Mouse (Mus musculus) kidney, adult 2 months (tissue): Measurements from ENCODE around the gene Fig4.

Experiments used
- CTCF ChIP-seq: fragments of 200-500 bp; conservative IDR thresholded peaks from 2 replicates; pipeline ENCODE4 v1.5.1; 2011; ENCODE audit warnings: low read depth, mild to moderate bottlenecking, control low read depth, low read length, moderate library complexity, mixed read lengths; ENCODE audit not compliant: insufficient read depth, insufficient read length
- POLR2A ChIP-seq: fragments of 200-500 bp; IDR thresholded peaks from one replicate; pipeline ENCODE4 v1.6.1; 2011; ENCODE audit warnings: low read depth, low read length, control low read depth

DNA sequence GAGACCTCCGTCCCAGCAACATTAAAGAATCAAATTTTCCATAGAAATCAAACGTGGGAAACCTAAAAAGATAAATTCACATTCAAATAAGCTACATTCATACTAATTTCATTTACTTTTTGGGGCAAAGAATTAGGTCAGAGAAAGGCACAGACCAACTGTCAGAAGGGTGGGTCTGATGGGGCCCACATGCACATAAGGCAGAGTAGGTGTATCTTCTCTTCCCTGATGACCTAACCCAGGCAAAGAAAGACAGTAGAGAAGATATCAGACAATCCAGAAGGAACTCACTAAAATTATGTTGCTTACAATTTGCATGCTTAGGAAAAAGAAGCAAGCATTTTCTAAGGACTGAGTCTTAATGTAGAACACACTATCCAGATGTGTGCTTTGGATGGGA, 67.9 kb downstream of the Fig4 start:
- TF ChIP-seq CTCF (no peak), POLR2A (no peak)
